Mouse (Mus musculus) adrenal gland, postnatal 4 days (tissue): ENCODE measurements around the gene Gm13279. TPM values are rescaled to one million over a fixed set of nuclear protein-coding genes. Genes with fewer than 3 reads are reported as not detected.
"Not testable (repeated sequence)": the region's sequence is repeated elsewhere in the genome, so short reads cannot be mapped to it uniquely, and the experiment has no call there.

ENCODE experiments used
- DNase-seq, 2 experiments: peaks; one replicate each; pipeline ENCODE4 v3.0.0; 2021 to 2022; ENCODE audit warnings: low spot score in 2 of 2, mixed read lengths in 2 of 2
- total RNA-seq, 2 experiments: library from RNA; stranded (reverse); gene quantifications; 2 replicates each; pipeline ENCODE4 v1.2.3; 2021

The Gm13279 gene
- total RNA-seq, 2 experiments from 2014 or later, result not detected

- DNase-seq, result peak; percentile 34 to 37
Measured at GRCm38 (mm10) chr4:88793936-88794675, 3.1 kb upstream of the Gm13279 start, which contains the start of gene Gm13275. TSS of gene Gm13275 (plus strand) at chr4:88794487.

DNA sequence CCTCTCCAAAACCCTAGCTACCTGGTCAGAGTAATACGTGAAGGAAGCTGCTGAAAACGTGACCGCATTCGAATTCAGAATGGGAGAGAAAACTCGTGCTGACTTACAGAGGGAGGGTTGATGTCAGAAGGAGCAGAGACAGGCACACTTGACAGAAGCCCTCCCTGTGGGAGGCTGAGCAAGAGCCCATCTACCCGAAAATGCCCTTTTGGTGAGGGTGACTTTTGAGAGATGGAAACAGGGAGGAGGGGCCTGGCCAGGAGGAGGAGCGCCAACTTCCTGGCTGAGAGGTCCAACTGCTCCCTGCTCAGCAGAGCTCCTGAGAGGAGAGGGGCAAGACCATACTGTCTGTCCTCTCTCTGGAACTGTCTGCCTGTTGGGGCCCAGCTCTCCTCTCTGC lies 2.2 kb downstream of the Gm13279 start, which contains the start of gene Gm13285:
Gm13285 (plus strand) TSS at position 301 of the 400 bp plus-strand sequence.
- not testable (repeated sequence) for DNase-seq

- DNase-seq, result not testable (repeated sequence)
Measured at GRCm38 (mm10) chr4:88802954-88803353, 5.8 kb downstream of the Gm13279 start, which contains the start of gene Gm13287. TSS of gene Gm13287 (plus strand) at chr4:88803254.

- not testable (repeated sequence) for DNase-seq
Measured at GRCm38 (mm10) chr4:88805231-88805630, 8.0 kb downstream of the Gm13279 start, which contains the start of gene Gm13288. TSS of gene Gm13288 (plus strand) at chr4:88805531.

GRCm38 (mm10) chr4:88805761-88806160 lies 8.6 kb downstream of the Gm13279 start:
- DNase-seq, result not testable (repeated sequence)

DNA sequence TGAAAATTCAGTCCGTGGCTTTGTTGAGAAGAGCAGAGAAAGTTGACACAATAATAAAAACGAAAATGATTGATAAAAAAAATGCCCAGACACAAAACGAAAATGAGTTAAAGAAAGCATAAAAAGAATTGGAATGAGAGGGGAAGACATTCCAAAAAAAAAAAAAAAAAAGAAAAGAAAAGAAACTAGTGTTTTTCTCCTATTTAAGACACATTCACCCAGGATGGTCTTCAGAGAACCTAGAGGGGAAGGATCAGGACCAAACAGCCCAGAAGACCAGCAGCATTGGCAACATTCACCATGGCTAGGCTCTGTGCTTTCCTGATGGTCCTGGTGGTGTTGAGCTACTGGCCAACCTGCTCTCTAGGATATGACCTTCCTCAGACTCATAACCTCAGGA lies 18.7 kb downstream of the Gm13279 start, which contains the start of gene Ifna7:
Ifna7 (plus strand) TSS at position 301 of the 400 bp plus-strand sequence.
- no peak for DNase-seq

- DNase-seq, result no peak
Measured at GRCm38 (mm10) chr4:88819659-88820058, 22.5 kb downstream of the Gm13279 start, which contains the start of gene Ifna11. TSS of gene Ifna11 (plus strand) at chr4:88819959.

DNA sequence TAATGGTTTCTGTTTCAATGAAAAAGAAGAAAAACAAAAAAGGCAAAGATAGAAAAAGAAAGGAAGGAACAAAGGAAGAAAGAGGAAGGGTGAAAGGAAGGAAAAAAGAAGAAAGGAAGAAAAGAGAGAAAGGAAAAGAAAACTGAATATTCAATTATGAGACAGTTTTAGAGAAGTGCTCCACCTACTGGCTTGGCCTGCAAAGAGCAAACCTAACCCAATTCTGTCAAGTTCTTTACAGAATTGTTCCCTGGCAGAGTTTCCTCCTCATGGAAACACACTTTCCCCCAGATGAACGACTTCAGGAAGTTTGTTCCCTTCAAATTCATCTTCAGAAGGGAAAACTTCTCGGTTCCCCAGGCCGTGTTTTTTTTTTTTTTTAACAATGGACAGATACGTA lies 25.8 kb downstream of the Gm13279 start:
- DNase-seq, result no peak

DNA sequence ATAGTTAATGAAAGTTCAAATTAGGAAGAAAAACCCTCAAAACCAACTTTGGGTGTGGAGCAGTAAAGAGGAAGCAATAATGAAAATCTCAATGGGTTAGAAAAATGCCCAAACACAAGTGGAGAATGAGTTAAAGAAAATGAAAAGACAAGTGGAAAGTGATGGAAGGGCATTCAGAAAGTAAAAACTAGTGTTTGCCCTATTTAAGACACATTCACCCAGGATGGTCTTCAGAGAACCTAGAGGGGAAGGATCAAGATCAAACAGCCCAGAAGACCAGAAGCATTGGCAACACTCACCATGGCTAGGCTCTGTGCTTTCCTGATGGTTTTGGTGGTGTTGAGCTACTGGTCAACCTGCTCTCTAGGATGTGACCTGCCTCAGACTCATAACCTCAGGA lies 29.9 kb downstream of the Gm13279 start, which contains the start of gene Ifna6:
Ifna6 (plus strand) TSS at position 301 of the 400 bp plus-strand sequence.
- DNase-seq, result not testable (repeated sequence)

GRCm38 (mm10) chr4:88830523-88830922 lies 33.3 kb downstream of the Gm13279 start:
- no peak for DNase-seq

DNA sequence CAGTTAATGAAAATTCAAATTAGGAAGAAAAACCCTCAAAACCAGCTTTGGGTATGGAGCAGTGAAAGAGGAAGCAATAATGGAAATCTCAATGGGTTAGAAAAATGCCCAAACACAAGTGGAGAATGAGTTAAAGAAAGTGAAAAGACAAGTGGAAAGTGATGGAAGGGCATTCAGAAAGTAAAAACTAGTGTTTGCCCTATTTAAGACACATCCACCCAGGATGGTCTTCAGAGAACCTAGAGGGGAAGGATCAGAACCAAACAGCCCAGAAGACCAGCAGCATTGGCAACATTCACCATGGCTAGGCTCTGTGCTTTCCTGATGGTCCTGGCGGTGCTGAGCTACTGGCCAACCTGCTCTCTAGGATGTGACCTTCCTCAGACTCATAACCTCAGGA lies 38.0 kb downstream of the Gm13279 start, which contains the start of gene Ifna5:
Ifna5 (plus strand) TSS at position 301 of the 400 bp plus-strand sequence.
- not testable (repeated sequence) for DNase-seq

GRCm38 (mm10) chr4:88838828-88839227 lies 41.6 kb downstream of the Gm13279 start:
- no peak for DNase-seq

DNA sequence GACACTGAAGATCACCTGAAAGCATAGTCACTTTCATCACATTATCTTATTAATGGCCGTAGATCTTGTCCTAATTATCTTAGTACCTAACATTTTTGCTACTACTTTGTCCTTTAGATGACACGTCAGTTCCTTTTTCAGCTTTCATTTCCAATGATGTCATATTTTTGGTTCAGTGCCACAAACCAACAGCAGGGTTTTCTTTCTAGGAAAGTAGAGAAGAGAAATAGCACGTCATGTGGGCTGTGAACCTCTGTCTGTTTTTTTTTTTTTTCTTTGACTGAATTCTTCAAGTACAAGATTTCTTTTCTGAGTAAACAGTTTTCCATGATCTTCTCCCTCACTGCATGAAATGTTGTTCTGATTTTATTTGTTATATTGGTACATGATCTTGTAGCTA lies 42.9 kb downstream of the Gm13279 start:
- no peak for DNase-seq

- DNase-seq, result no peak
Measured at GRCm38 (mm10) chr4:88841438-88841911, 44.3 kb downstream of the Gm13279 start, which contains the start of gene Ifna4. TSS of gene Ifna4 (plus strand) at chr4:88841861.

DNA sequence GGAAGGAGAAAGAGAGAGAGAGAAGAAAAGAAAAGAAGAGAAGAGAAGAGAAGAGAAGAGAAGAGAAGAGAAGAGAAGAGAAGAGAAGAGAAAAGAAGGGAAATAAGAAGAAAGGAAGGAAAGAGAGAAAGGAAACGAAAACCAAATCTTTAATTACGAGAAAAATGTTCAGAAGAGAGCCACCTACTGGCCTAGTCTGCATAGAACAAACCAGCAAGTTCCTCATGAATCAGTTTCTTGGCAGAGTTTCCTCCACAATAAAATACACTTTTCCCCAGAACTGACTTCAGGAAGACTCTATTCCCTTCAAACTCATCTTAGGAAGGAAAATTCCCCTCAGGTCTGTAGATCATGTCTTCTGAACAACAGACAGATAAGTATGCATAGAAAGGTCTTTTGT lies 48.1 kb downstream of the Gm13279 start:
- DNase-seq, result no peak

Other genes starting within 250 kb of the Gm13279 start
- gene Ifna15, start 239.2 kb upstream of the Gm13279 start, total RNA-seq, result not detected
- gene Ifna14, start 225.6 kb upstream of the Gm13279 start, total RNA-seq, result not detected
- gene Ifna9, start 205.0 kb upstream of the Gm13279 start, total RNA-seq, result not detected
- gene Ifna12, start 194.0 kb upstream of the Gm13279 start, total RNA-seq, result not detected
- gene C87499, start 163.0 kb upstream of the Gm13279 start, total RNA-seq, result not detected
- gene Ifna13, start 152.9 kb upstream of the Gm13279 start, total RNA-seq, result not detected
- not detected for gene Ifna16, start 120.5 kb upstream of the Gm13279 start, total RNA-seq
- gene Ifna2, start 113.5 kb upstream of the Gm13279 start, total RNA-seq, result not detected
- gene Ifnab, start 106.0 kb upstream of the Gm13279 start, total RNA-seq, result not detected
- gene Gm26566, start 75.6 kb upstream of the Gm13279 start, total RNA-seq, result under 1 TPM; 0.31 to 0.48 TPM
- gene Klhl9, start 74.9 kb upstream of the Gm13279 start, total RNA-seq, result 10 to 100 TPM; 85.2 to 88.5 TPM
- gene Gm13271, start 42.5 kb upstream of the Gm13279 start, total RNA-seq, result not detected
- gene Gm13283, start 37.3 kb upstream of the Gm13279 start, total RNA-seq, result not detected
- gene Gm13290, start 23.6 kb upstream of the Gm13279 start, total RNA-seq, result not detected
- not detected for gene Gm13289, start 20.5 kb upstream of the Gm13279 start, total RNA-seq
- not detected for gene Gm13272, start 17.5 kb upstream of the Gm13279 start, total RNA-seq
- not detected for gene Ifnz, start 15.3 kb upstream of the Gm13279 start, total RNA-seq
- gene Gm13276, start 11.7 kb upstream of the Gm13279 start, total RNA-seq, result not detected
- not detected for gene Gm13277, start 8.8 kb upstream of the Gm13279 start, total RNA-seq
- not detected for gene Gm13278, start 5.8 kb upstream of the Gm13279 start, total RNA-seq
- not detected for gene Gm13275, start 2.9 kb upstream of the Gm13279 start, total RNA-seq
- under 1 TPM in 1 of 2 experiments, not detected in 1; 0.50 TPM for gene Gm13285, start 2.3 kb downstream of the Gm13279 start, total RNA-seq
- not detected for gene Gm13287, start 5.9 kb downstream of the Gm13279 start, total RNA-seq
- gene Gm13288, start 8.1 kb downstream of the Gm13279 start, total RNA-seq, result not detected
- gene Ifna7, start 18.8 kb downstream of the Gm13279 start, total RNA-seq, result not detected
- gene Ifna11, start 22.6 kb downstream of the Gm13279 start, total RNA-seq, result not detected
- not detected for gene Ifna6, start 30.0 kb downstream of the Gm13279 start, total RNA-seq
- gene Ifna5, start 38.1 kb downstream of the Gm13279 start, total RNA-seq, result not detected
- not detected for gene Ifna4, start 44.5 kb downstream of the Gm13279 start, total RNA-seq
- not detected for gene Ifna1, start 52.7 kb downstream of the Gm13279 start, total RNA-seq
- not detected for gene Ifne, start 82.8 kb downstream of the Gm13279 start, total RNA-seq